Mouse (Mus musculus): Measurements from ENCODE around the gene Stk25. TPM values are rescaled to one million over a fixed set of nuclear protein-coding genes. Genes with fewer than 3 reads are reported as not detected.

The Stk25 gene
- total and polyA plus RNA-seq, 2 experiments = 22.0 to 41.4 TPM

DNA sequence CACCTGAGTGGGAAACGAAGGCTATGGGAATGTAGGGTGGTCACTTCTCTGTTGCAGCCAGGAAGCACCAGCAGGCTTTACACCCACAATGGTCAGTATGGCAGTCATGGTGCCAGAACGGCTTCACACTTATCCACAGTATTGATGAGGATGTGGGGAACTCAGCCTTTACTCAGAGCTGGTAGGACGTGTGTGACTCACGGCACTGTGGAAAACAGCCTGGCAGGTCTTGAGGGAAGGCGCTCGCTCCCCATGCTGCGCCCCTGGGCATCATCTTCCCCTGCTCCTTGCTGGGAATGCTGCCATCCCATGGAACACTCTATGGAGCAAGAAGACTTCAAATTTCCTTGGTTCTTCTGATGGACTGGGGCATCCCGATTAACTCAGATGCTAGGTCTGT is 32.6 kb upstream of the Stk25 start:
- H3K9ac ChIP-seq (ENCODE audit: low read depth, low read length) = no peak overlapping the region
- peaks cover 3% of the 10 kb centered on the region; the same call in 1 of the 2 replicates for H3K79me2 ChIP-seq (ENCODE audit: control insufficient read depth, insufficient read depth, low read length)
- TF ChIP-seq POLR2A (IDR thresholded peaks at IDR 0.05; ENCODE audit: extremely low read depth, insufficient read depth, low read length) (no peak), CTCF (IDR thresholded peaks at IDR 0.05; ENCODE audit: low read depth, low read length) (no peak)
- no peak overlapping the region for H3K4me3 ChIP-seq (ENCODE audit: insufficient read depth, low read depth, low read length)
- no peaks in the 10 kb centered on the region for H3K27me3 ChIP-seq (ENCODE audit: control insufficient read depth, insufficient read depth, low read length)
- peaks cover 34% of the 10 kb centered on the region for H3K4me1 ChIP-seq (ENCODE audit: control insufficient read depth, insufficient read depth, low read length)
- no peak for DNase-seq (ENCODE audit: extremely low read depth, low read depth, low spot score)
- WGBS = 97% methylated on average over 8 of the region's 8 CpGs
- H3K36me3 ChIP-seq (ENCODE audit: control insufficient read depth, insufficient read depth, low read length) = no peaks in the 10 kb centered on the region
- H3K27ac ChIP-seq (replicated peaks; ENCODE audit: insufficient read depth, low read depth, low read length) = no peak overlapping the region

DNA sequence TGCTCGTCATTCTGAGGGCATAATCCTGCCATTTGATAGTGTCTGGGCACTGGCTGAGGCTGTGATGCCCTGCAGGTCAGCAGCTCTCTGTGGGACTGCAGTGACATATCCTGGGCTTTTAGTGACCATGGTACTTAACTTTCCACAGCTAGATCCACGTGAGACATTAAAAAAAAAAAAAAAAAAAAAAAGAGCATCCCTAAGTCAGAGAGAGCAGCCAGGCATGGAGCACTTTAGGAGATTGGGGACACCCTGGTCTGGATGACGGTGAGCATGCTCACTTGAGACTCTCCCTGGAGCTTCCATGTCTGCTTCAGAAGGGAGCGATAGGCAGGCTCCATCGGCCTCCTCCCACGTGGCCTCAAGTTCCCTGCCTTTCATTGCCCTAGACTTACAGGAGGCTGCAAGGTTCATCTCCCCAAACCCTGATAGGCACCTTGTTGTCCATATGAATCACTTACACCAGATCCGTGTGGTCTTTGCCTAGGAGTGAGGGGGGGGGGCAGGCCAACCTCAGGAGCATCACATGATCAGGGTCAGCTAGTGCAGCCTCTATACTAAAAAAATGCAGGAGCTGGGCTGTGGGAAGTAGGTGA is 31.5 kb upstream of the Stk25 start:
- Histone ChIP-seq H3K36me3 (ENCODE audit: control insufficient read depth, insufficient read depth, low read length) (no peaks in the 10 kb centered on the region), H3K4me3 (ENCODE audit: insufficient read depth, low read depth, low read length) (no peak overlapping the region), H3K79me2 (ENCODE audit: control insufficient read depth, insufficient read depth, low read length) (peaks cover 3% of the 10 kb centered on the region; the same call in 1 of the 2 replicates), H3K27ac (replicated peaks; ENCODE audit: insufficient read depth, low read depth, low read length) (no peak overlapping the region), H3K9ac (ENCODE audit: low read depth, low read length) (no peak overlapping the region), H3K27me3 (ENCODE audit: control insufficient read depth, insufficient read depth, low read length) (no peaks in the 10 kb centered on the region), H3K4me1 (ENCODE audit: control insufficient read depth, insufficient read depth, low read length) (peaks cover 34% of the 10 kb centered on the region)
- WGBS = 83% methylated on average over 7 of the region's 7 CpGs
- no peak for DNase-seq (ENCODE audit: extremely low read depth, low read depth, low spot score)
- TF ChIP-seq CTCF (IDR thresholded peaks at IDR 0.05; ENCODE audit: low read depth, low read length) (no peak), POLR2A (IDR thresholded peaks at IDR 0.05; ENCODE audit: extremely low read depth, insufficient read depth, low read length) (no peak)

DNA sequence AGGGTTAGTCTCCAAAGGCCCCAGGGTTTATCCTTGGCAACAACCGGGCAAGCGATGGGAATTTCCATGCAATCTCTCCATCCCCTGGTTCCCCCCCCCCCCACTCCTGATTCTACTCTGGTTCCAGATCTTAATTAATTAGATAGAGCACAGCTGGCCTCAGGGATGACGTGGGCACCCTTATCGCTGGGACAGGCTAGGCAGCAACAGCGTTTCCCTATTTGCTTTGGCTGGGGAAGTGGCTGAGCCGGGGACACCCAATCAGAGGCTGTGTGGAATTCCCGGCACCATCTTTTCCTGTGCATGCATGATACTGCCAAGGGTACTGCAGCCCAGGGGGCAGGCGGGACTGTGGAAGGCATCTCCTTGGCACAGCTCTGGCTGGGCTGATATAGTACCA is 29.7 kb upstream of the Stk25 start:
- WGBS = 19% methylated on average over 8 of the region's 8 CpGs
- no peaks in the 10 kb centered on the region for H3K36me3 ChIP-seq (ENCODE audit: control insufficient read depth, insufficient read depth, low read length)
- H3K27ac ChIP-seq (replicated peaks; ENCODE audit: insufficient read depth, low read depth, low read length) = peak overlapping the region; percentile 53
- H3K4me1 ChIP-seq (ENCODE audit: control insufficient read depth, insufficient read depth, low read length) = peaks cover 28% of the 10 kb centered on the region
- TF ChIP-seq POLR2A (IDR thresholded peaks at IDR 0.05; ENCODE audit: extremely low read depth, insufficient read depth, low read length) (no peak), CTCF (IDR thresholded peaks at IDR 0.05; ENCODE audit: low read depth, low read length) (peak; percentile 60)
- H3K79me2 ChIP-seq (ENCODE audit: control insufficient read depth, insufficient read depth, low read length) = peaks cover 3% of the 10 kb centered on the region; the same call in 1 of the 2 replicates
- no peak overlapping the region for H3K4me3 ChIP-seq (ENCODE audit: insufficient read depth, low read depth, low read length)
- no peaks in the 10 kb centered on the region for H3K27me3 ChIP-seq (ENCODE audit: control insufficient read depth, insufficient read depth, low read length)
- DNase-seq (ENCODE audit: extremely low read depth, low read depth, low spot score) = peak; percentile 82
- H3K9ac ChIP-seq (ENCODE audit: low read depth, low read length) = no peak overlapping the region

DNA sequence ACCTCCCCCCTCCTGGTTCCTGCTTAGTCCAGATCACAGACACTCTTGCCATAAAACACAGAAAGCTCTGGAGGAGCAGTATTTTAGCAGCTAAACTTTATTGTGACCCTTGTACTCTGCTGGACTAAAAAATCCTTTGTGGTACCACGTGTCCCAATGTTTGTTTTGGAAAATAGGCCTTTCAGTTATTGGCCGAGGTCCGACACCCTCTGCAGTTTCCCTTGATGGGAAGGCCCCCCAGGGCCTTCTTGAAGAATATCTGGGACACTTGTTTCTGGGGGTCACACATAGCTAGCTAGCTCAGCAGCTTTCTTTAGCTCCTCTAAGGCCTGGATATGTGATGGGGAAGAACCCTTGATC is 28.5 kb upstream of the Stk25 start:
- TF ChIP-seq CTCF (IDR thresholded peaks at IDR 0.05; ENCODE audit: low read depth, low read length) (no peak), POLR2A (IDR thresholded peaks at IDR 0.05; ENCODE audit: extremely low read depth, insufficient read depth, low read length) (no peak)
- H3K4me3 ChIP-seq (ENCODE audit: insufficient read depth, low read depth, low read length) = peak overlapping the region; percentile 55; the same call in 1 of the 2 replicates
- H3K36me3 ChIP-seq (ENCODE audit: control insufficient read depth, insufficient read depth, low read length) = no peaks in the 10 kb centered on the region
- H3K79me2 ChIP-seq (ENCODE audit: control insufficient read depth, insufficient read depth, low read length) = peaks cover 3% of the 10 kb centered on the region; the same call in 1 of the 2 replicates
- H3K27ac ChIP-seq (replicated peaks; ENCODE audit: insufficient read depth, low read depth, low read length) = peak overlapping the region; percentile 71
- no peak overlapping the region for H3K9ac ChIP-seq (ENCODE audit: low read depth, low read length)
- no peaks in the 10 kb centered on the region for H3K27me3 ChIP-seq (ENCODE audit: control insufficient read depth, insufficient read depth, low read length)
- H3K4me1 ChIP-seq (ENCODE audit: control insufficient read depth, insufficient read depth, low read length) = peaks cover 19% of the 10 kb centered on the region
- 6% methylated on average over 3 of the region's 3 CpGs for WGBS
- DNase-seq (ENCODE audit: extremely low read depth, low read depth, low spot score) = peak; percentile 86

DNA sequence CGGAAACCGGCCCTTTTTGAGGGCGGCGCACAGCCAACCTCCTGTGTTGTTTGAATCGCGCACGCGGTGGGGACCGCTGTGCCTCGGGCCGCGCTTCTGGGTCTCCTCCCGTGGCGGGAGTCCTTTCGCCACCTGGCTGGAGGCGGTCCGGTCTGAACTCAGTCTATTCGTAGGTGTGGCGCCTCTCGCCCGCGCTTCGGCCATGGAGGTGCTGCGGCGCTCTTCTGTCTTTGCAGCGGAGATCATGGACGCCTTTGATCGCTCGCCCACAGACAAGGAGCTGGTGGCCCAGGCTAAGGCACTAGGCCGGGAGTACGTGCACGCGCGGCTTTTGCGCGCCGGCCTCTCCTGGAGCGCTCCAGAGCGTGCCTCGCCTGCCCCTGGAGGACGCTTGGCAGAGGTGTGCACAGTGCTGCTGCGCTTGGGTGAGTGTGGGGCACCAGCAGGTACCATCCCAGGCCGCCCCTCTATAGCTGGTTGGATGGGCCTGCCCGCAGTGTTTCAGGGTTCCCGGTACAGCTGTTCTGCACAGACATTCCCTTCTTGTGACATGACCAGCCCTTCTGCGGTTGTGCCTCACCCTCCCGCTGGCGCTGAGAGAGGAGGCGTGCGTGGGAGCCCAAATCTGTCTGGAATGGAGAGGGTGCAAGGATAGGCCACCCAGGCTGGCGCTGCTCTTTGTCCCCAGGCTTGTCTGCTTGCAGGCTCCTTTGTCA is 27.9 kb upstream of the Stk25 start:
- TF ChIP-seq POLR2A (IDR thresholded peaks at IDR 0.05; ENCODE audit: extremely low read depth, insufficient read depth, low read length) (no peak), CTCF (IDR thresholded peaks at IDR 0.05; ENCODE audit: low read depth, low read length) (peak; percentile 61)
- Histone ChIP-seq H3K9ac (ENCODE audit: low read depth, low read length) (peak overlapping the region; percentile 73), H3K36me3 (ENCODE audit: control insufficient read depth, insufficient read depth, low read length) (no peaks in the 10 kb centered on the region), H3K79me2 (ENCODE audit: control insufficient read depth, insufficient read depth, low read length) (peaks cover 3% of the 10 kb centered on the region; the same call in 1 of the 2 replicates), H3K27ac (replicated peaks; ENCODE audit: insufficient read depth, low read depth, low read length) (peak overlapping the region; percentile 71), H3K4me1 (ENCODE audit: control insufficient read depth, insufficient read depth, low read length) (peaks cover 19% of the 10 kb centered on the region), H3K4me3 (ENCODE audit: insufficient read depth, low read depth, low read length) (peak overlapping the region; percentile 55), H3K27me3 (ENCODE audit: control insufficient read depth, insufficient read depth, low read length) (no peaks in the 10 kb centered on the region)
- 2% methylated on average over 51 of the region's 51 CpGs for WGBS
- DNase-seq (ENCODE audit: extremely low read depth, low read depth, low spot score) = peak; percentile 58

All from liver, adult 2 months (tissue).